Mouse (Mus musculus) thymus, postnatal 0 days (tissue): Measurements from ENCODE around the gene Alkbh6. TPM values are rescaled to one million over a fixed set of nuclear protein-coding genes. Genes with fewer than 3 reads are reported as not detected.
A peak's percentile ranks its signal among the peaks of the same experiment; 100 is the strongest.

Experiments
- DNase-seq: peaks from one replicate; pipeline ENCODE4 v3.0.0-alpha.2; 2015; ENCODE audit warnings: low spot score
- polyA plus RNA-seq: library from polyadenylated mRNA; unstranded; fragments of >200 nt; fragmentation: Nextera tagmentation; extraction: Ambion mirVana; gene quantifications from 2 replicates; pipeline ENCODE4 v1.2.1, GENCODE M21; 2015

The Alkbh6 gene
- polyA plus RNA-seq, 1 experiment from 2014 or later: 71.8 TPM

- DNase-seq: no peak
Observed at GRCm38 (mm10) chr7:30294296-30294695, 14.2 kb upstream of the Alkbh6 start.

- DNase-seq: no peak
Observed at GRCm38 (mm10) chr7:30295103-30295502, 13.4 kb upstream of the Alkbh6 start.

GRCm38 (mm10) chr7:30296816-30297215 lies 11.7 kb upstream of the Alkbh6 start:
- no peak for DNase-seq

GRCm38 (mm10) chr7:30297266-30297665 lies 11.3 kb upstream of the Alkbh6 start:
- no peak for DNase-seq

- peak; percentile 53 for DNase-seq
Observed at GRCm38 (mm10) chr7:30300914-30301313, 7.6 kb upstream of the Alkbh6 start.

- DNase-seq: no peak
Observed at GRCm38 (mm10) chr7:30306083-30306779, 2.3 kb upstream of the Alkbh6 start.

- no peak for DNase-seq
Observed at GRCm38 (mm10) chr7:30309395-30310129, 1.0 kb downstream of the Alkbh6 start.

- no peak for DNase-seq
Observed at GRCm38 (mm10) chr7:30310136-30310535, 1.6 kb downstream of the Alkbh6 start.

GRCm38 (mm10) chr7:30313666-30314320 lies 5.3 kb downstream of the Alkbh6 start:
- no peak for DNase-seq

- no peak for DNase-seq
Observed at GRCm38 (mm10) chr7:30314721-30315155, 6.2 kb downstream of the Alkbh6 start, which contains the start of gene Syne4. Gene Syne4, plus strand, starts transcription at chr7:30314807.

GRCm38 (mm10) chr7:30315559-30316529 lies 7.3 kb downstream of the Alkbh6 start:
- no peak for DNase-seq

- DNase-seq: no peak
Observed at GRCm38 (mm10) chr7:30318142-30318541, 9.6 kb downstream of the Alkbh6 start.

- no peak for DNase-seq
Observed at GRCm38 (mm10) chr7:30320946-30321345, 12.4 kb downstream of the Alkbh6 start.

GRCm38 (mm10) chr7:30321539-30322284 lies 13.2 kb downstream of the Alkbh6 start, which contains the start of gene E130208F15Rik:
Gene E130208F15Rik, plus strand, starts transcription at chr7:30321740.
- DNase-seq: peak; percentile 84

GRCm38 (mm10) chr7:30322285-30322667 lies 13.8 kb downstream of the Alkbh6 start:
- DNase-seq: peak; percentile 95

- peak; percentile 32 for DNase-seq
Observed at GRCm38 (mm10) chr7:30322865-30323264, 14.3 kb downstream of the Alkbh6 start.

GRCm38 (mm10) chr7:30323795-30324194 lies 15.3 kb downstream of the Alkbh6 start, which contains the start of gene Sdhaf1:
Gene Sdhaf1, minus strand, starts transcription at chr7:30323895.
- DNase-seq: no peak

GRCm38 (mm10) chr7:30324300-30324944 lies 15.9 kb downstream of the Alkbh6 start:
- no peak for DNase-seq

- peak; percentile 80 for DNase-seq
Observed at GRCm38 (mm10) chr7:30325364-30325763, 16.8 kb downstream of the Alkbh6 start.
